Mouse (Mus musculus) intestine, postnatal 0 days (tissue): Measurements from ENCODE around the gene Tnfsf14. TPM values are rescaled to one million over a fixed set of nuclear protein-coding genes. Genes with fewer than 3 reads are reported as not detected.

ENCODE experiments used
- ATAC-seq: fragments of 200-750 bp; cut with Nextera tagmentation; 2 replicates; pipeline ENCODE4 v1.8.0; 2017; ENCODE audit warnings: mild to moderate bottlenecking, moderate TSS enrichment, moderate library complexity
- H3K27ac ChIP-seq: fragments of 300-500 bp; sonication (generic); 2 replicates; pipeline ENCODE4 v1.5.1; 2014; ENCODE audit warnings: mild to moderate bottlenecking, low read depth, low read length, moderate library complexity
- H3K27me3 ChIP-seq: fragments of 300-500 bp; sonication (generic); replicated peaks from 2 replicates; pipeline ENCODE4 v1.6.1; 2014; ENCODE audit warnings: low read length, mixed read lengths; ENCODE audit not compliant: control insufficient read depth, insufficient read depth
- H3K36me3 ChIP-seq: fragments of 300-500 bp; sonication (generic); 2 replicates; pipeline ENCODE4 v1.6.1; 2014; ENCODE audit warnings: mild to moderate bottlenecking, moderate library complexity; ENCODE audit not compliant: control insufficient read depth, insufficient read depth
- H3K4me1 ChIP-seq: fragments of 300-500 bp; sonication (generic); replicated peaks from 2 replicates; pipeline ENCODE4 v1.6.1; 2014; ENCODE audit warnings: antibody characterized with exemption, low read length, mixed read lengths; ENCODE audit not compliant: control insufficient read depth, insufficient read depth
- H3K4me2 ChIP-seq: fragments of 300-500 bp; sonication (generic); replicated peaks from 2 replicates; pipeline ENCODE4 v1.6.1; 2014; ENCODE audit warnings: low read depth, mild to moderate bottlenecking, moderate library complexity
- H3K4me3 ChIP-seq: fragments of 300-500 bp; sonication (generic); 2 replicates; pipeline ENCODE4 v1.5.1; 2014; ENCODE audit warnings: low read depth, low read length
- H3K9ac ChIP-seq: fragments of 300-500 bp; sonication (generic); 2 replicates; pipeline ENCODE4 v1.6.1; 2014; ENCODE audit warnings: mild to moderate bottlenecking, low read depth, low read length
- H3K9me3 ChIP-seq: fragments of 300-500 bp; sonication (generic); 2 replicates; pipeline ENCODE4 v1.6.1; 2016; ENCODE audit warnings: mixed run types; ENCODE audit not compliant: control insufficient read depth
- CTCF ChIP-seq: sonication (generic); IDR thresholded peaks from 2 replicates; pipeline ENCODE4 v1.5.1; 2016; ENCODE audit warnings: low read depth, mild to moderate bottlenecking, control low read depth, antibody characterized with exemption, moderate library complexity
- WGBS: fragments of 180-500 bp; shearing (Covaris S2); extraction: QIAGEN DNeasy Blood & Tissue Kit; methylation state at CpG from one replicate; pipeline ENCODE4 v1.1.7; 2014; 5-methylcytosine and 5-hydroxymethylcytosine counted together
- polyA plus RNA-seq: library from polyadenylated mRNA; unstranded; fragments of >200 nt; fragmentation: Nextera tagmentation; extraction: Ambion mirVana; gene quantifications from 2 replicates; pipeline ENCODE4 v1.2.1, GENCODE M21; 2015

The Tnfsf14 gene
- polyA plus RNA-seq, 1 experiment from 2014 or later: 0.12 TPM

- H3K27ac ChIP-seq: no peak overlapping the region
- H3K4me2 ChIP-seq: no peak overlapping the region
- no peaks in the 10 kb centered on the region for H3K36me3 ChIP-seq
- ATAC-seq: no peak
- no peaks in the 10 kb centered on the region for H3K9me3 ChIP-seq
- no peak for TF ChIP-seq CTCF
- H3K27me3 ChIP-seq: no peaks in the 10 kb centered on the region
- no peak overlapping the region for H3K9ac ChIP-seq
- no peaks in the 10 kb centered on the region for H3K4me1 ChIP-seq
- H3K4me3 ChIP-seq: no peak overlapping the region
- 51% methylated on average over 9 of the region's 9 CpGs for WGBS
Observed at GRCm38 (mm10) chr17:57211501-57211900, 17.5 kb upstream of the Tnfsf14 start.

- no peak overlapping the region for H3K4me2 ChIP-seq
- no peak overlapping the region for H3K9ac ChIP-seq
- H3K27ac ChIP-seq: no peak overlapping the region
- WGBS: 63% methylated on average over 4 of the region's 4 CpGs
- no peaks in the 10 kb centered on the region for H3K27me3 ChIP-seq
- H3K4me1 ChIP-seq: no peaks in the 10 kb centered on the region
- peak; percentile 59 for TF ChIP-seq CTCF
- no peaks in the 10 kb centered on the region for H3K9me3 ChIP-seq
- no peaks in the 10 kb centered on the region for H3K36me3 ChIP-seq
- H3K4me3 ChIP-seq: no peak overlapping the region
- no peak for ATAC-seq
Observed at GRCm38 (mm10) chr17:57209330-57209729, 15.4 kb upstream of the Tnfsf14 start.

GRCm38 (mm10) chr17:57207938-57208337 is 14.0 kb upstream of the Tnfsf14 start:
- no peaks in the 10 kb centered on the region for H3K4me1 ChIP-seq
- H3K27ac ChIP-seq: no peak overlapping the region
- H3K4me3 ChIP-seq: no peak overlapping the region
- no peak for TF ChIP-seq CTCF
- no peaks in the 10 kb centered on the region for H3K27me3 ChIP-seq
- no peak overlapping the region for H3K9ac ChIP-seq
- no peaks in the 10 kb centered on the region for H3K9me3 ChIP-seq
- no peak for ATAC-seq
- WGBS: 88% methylated on average over 3 of the region's 3 CpGs
- no peak overlapping the region for H3K4me2 ChIP-seq
- no peaks in the 10 kb centered on the region for H3K36me3 ChIP-seq

GRCm38 (mm10) chr17:57201841-57202724 is 8.1 kb upstream of the Tnfsf14 start:
- 38% methylated on average over 10 of the region's 10 CpGs for WGBS
- Histone ChIP-seq H3K4me3 (no peak overlapping the region), H3K27me3 (no peaks in the 10 kb centered on the region), H3K4me1 (no peaks in the 10 kb centered on the region), H3K4me2 (no peak overlapping the region), H3K27ac (no peak overlapping the region), H3K9ac (no peak overlapping the region), H3K36me3 (no peaks in the 10 kb centered on the region), H3K9me3 (no peaks in the 10 kb centered on the region)
- peak; percentile 70 for ATAC-seq
- no peak for TF ChIP-seq CTCF

- Histone ChIP-seq H3K36me3 (no peaks in the 10 kb centered on the region), H3K4me3 (no peak overlapping the region), H3K9ac (no peak overlapping the region), H3K27ac (no peak overlapping the region), H3K4me1 (no peaks in the 10 kb centered on the region), H3K4me2 (no peak overlapping the region), H3K9me3 (no peaks in the 10 kb centered on the region), H3K27me3 (no peaks in the 10 kb centered on the region)
- 65% methylated on average over 3 of the region's 3 CpGs for WGBS
- TF ChIP-seq CTCF: no peak
- ATAC-seq: no peak
Observed at GRCm38 (mm10) chr17:57198252-57198651, 4.3 kb upstream of the Tnfsf14 start.

- TF ChIP-seq CTCF: no peak
- H3K36me3 ChIP-seq: no peaks in the 10 kb centered on the region
- WGBS: 71% methylated on average over 8 of the region's 8 CpGs
- no peak overlapping the region for H3K4me2 ChIP-seq
- H3K27me3 ChIP-seq: no peaks in the 10 kb centered on the region
- no peak overlapping the region for H3K9ac ChIP-seq
- no peaks in the 10 kb centered on the region for H3K4me1 ChIP-seq
- ATAC-seq: no peak
- no peak overlapping the region for H3K27ac ChIP-seq
- H3K9me3 ChIP-seq: no peaks in the 10 kb centered on the region
- H3K4me3 ChIP-seq: no peak overlapping the region
Observed at GRCm38 (mm10) chr17:57195326-57196010, 1.5 kb upstream of the Tnfsf14 start.
